In genomic region chr3:28264841-28265150, GRCm38 (mm10) we compare ENCODE assay signal across 9 mouse cellular contexts. TPM values are rescaled to one million over a fixed set of nuclear protein-coding genes. Genes with fewer than 3 reads are reported as not detected.
DNase-seq lines count a peak whose midpoint lies in the region; ATAC-seq and TF ChIP-seq lines count a peak whose summit lies in the region.
"Had no signal": no experiment of that assay in that cellular context is flagged by ENCODE, and none has a peak within 500 bp of the region (broad histone marks: within the 10 kb centered on the region; RNA-seq: fewer than 3 reads in every experiment).

No protein-coding gene starts in this region.

- peak; percentile 7; the same call in 1 of the 2 replicates for TF ChIP-seq CTCF in cerebellum, adult 2 months (IDR thresholded peaks at IDR 0.05; ENCODE audit: borderline replicate concordance, insufficient read depth, low read depth, low read length)
- TF ChIP-seq CTCF in liver, embryonic 14.5 days (IDR thresholded peaks at IDR 0.05; ENCODE audit: low read depth): no peak

- WGBS in cerebellum, adult 2 months: under 1% methylated on average over 5 of the region's 5 CpGs
- WGBS in neural tube, embryonic 11.5 days: 29% methylated on average over 5 of the region's 5 CpGs
- WGBS in liver, embryonic 14.5 days (ENCODE audit: insufficient replicate concordance): 23% methylated on average over 5 of the region's 5 CpGs

- no peaks in the 10 kb centered on the region for H3K36me3 ChIP-seq in neural tube, embryonic 11.5 days (ENCODE audit: control insufficient read depth, insufficient read depth, low read length)
- no peaks in the 10 kb centered on the region for H3K36me3 ChIP-seq in liver, embryonic 14.5 days (replicated peaks; ENCODE audit: control insufficient read depth, insufficient read depth, low read depth)

- H3K9ac ChIP-seq in neural tube, embryonic 11.5 days (ENCODE audit: low read length): peak overlapping the region; percentile 70
- no peak overlapping the region for H3K9ac ChIP-seq in liver, embryonic 14.5 days (replicated peaks)

- TF ChIP-seq EP300 in liver, embryonic 14.5 days (IDR thresholded peaks at IDR 0.05; ENCODE audit: low read depth): no peak

- H3K27me3 ChIP-seq in cerebellum, adult 2 months (ENCODE audit: control insufficient read depth, insufficient read depth, low read length): no peaks in the 10 kb centered on the region
- 0 out of 2 replicates have a peak, but pooled peaks cover 8% of the 10 kb centered on the region for H3K27me3 ChIP-seq in neural tube, embryonic 11.5 days (ENCODE audit: control insufficient read depth, insufficient read depth, low read length)
- peaks cover 6% of the 10 kb centered on the region; the same call in 1 of the 2 replicates for H3K27me3 ChIP-seq in liver, embryonic 14.5 days (ENCODE audit: control insufficient read depth, insufficient read depth, low read length)

- peak overlapping the region; percentile 95 for H3K4me2 ChIP-seq in neural tube, embryonic 11.5 days (ENCODE audit: low read depth)
- peak overlapping the region; percentile 68 for H3K4me2 ChIP-seq in liver, embryonic 14.5 days (ENCODE audit: low read depth)

- peaks cover 12% of the 10 kb centered on the region; the same call in 1 of the 2 replicates for H3K4me1 ChIP-seq in cerebellum, adult 2 months (ENCODE audit: control insufficient read depth, insufficient read depth, low read length)
- H3K4me1 ChIP-seq in neural tube, embryonic 11.5 days (ENCODE audit: control insufficient read depth, insufficient read depth, low read length): no peaks in the 10 kb centered on the region
- H3K4me1 ChIP-seq in liver, embryonic 14.5 days (replicated peaks; ENCODE audit: control insufficient read depth in 2 of 2, insufficient read depth in 2 of 2, low read length in 1 of 2): peaks cover 0 to 10% of the 10 kb centered on the region in 2 experiments; a peak in 2 of 4 replicates

- no peaks in the 10 kb centered on the region for H3K9me3 ChIP-seq in neural tube, embryonic 11.5 days (ENCODE audit: control insufficient read depth, low read length)
- no peaks in the 10 kb centered on the region for H3K9me3 ChIP-seq in liver, embryonic 14.5 days (ENCODE audit: control insufficient read depth, low read length)

- TF ChIP-seq POLR2A in cerebellum, adult 2 months (IDR thresholded peaks at IDR 0.05; ENCODE audit: borderline replicate concordance, insufficient read depth, low read length): no peak

- peak overlapping the region; percentile 91 for H3K4me3 ChIP-seq in cerebellum, adult 2 months (replicated peaks; ENCODE audit: insufficient read depth, low read depth, low read length)
- H3K4me3 ChIP-seq in neural tube, embryonic 11.5 days (ENCODE audit: low read depth, low read length): peak overlapping the region; percentile 69
- peak overlapping the region in 1 of 2 experiments; percentile 32; a peak in 2 of 4 replicates for H3K4me3 ChIP-seq in liver, embryonic 14.5 days (ENCODE audit: insufficient read depth in 1 of 2, low read depth in 2 of 2, low read length in 2 of 2)

- DNase-seq in cerebellum, adult 2 months: no peak
- DNase-seq in cerebellum, adult 11-12 months: no peak
- no peak for DNase-seq in neural tube, embryonic 11.5 days (ENCODE audit: low spot score)
- DNase-seq in neural tube, embryonic 10.5 days (ENCODE audit: extremely low spot score, low spot score): no peak
- DNase-seq in liver, embryonic 14.5 days (ENCODE audit: low read depth in 3 of 3, low spot score in 3 of 3): no peak
- peak; percentile 45 for DNase-seq in thymus, postnatal 14 days
- no peak for DNase-seq in left cerebral cortex, adult 8-10 months (ENCODE audit: low spot score in 2 of 2)
- DNase-seq in urinary bladder, adult 2 months (ENCODE audit: low spot score): no peak
- DNase-seq: kidney, adult 11 months had no signal

- no peak for ATAC-seq in neural tube, embryonic 11.5 days (ENCODE audit: insufficient read depth, low FRiP score, low TSS enrichment)
- no peak for ATAC-seq in liver, embryonic 14.5 days (ENCODE audit: insufficient read depth)

- H3K27ac ChIP-seq in cerebellum, adult 2 months (ENCODE audit: insufficient read depth, low read length): peak overlapping the region; percentile 92; the same call in 1 of the 2 replicates
- peak overlapping the region; percentile 29; the same call in 1 of the 2 replicates for H3K27ac ChIP-seq in neural tube, embryonic 11.5 days (ENCODE audit: low read depth, low read length)
- H3K27ac ChIP-seq in liver, embryonic 14.5 days: no peak overlapping the region

RNA-seq across cellular contexts. Expression of gene Tnik, which starts 1.8 kb away (rescaled TPM):
- 72.0 and 77.3 TPM in 2 replicates for polyA plus RNA-seq in cerebellum, adult 2 months (2012; rRNA removed)
- polyA plus RNA-seq in neural tube, embryonic 11.5 days (2014; fragmentation: Nextera tagmentation; extraction: Ambion mirVana): 26.0 and 26.8 TPM in 2 replicates
- 0.65 and 0.89 TPM in 2 replicates for polyA plus RNA-seq in liver, embryonic 14.5 days (2012; rRNA removed)
- polyA plus RNA-seq in liver, embryonic 14.5 days (2014; fragmentation: Nextera tagmentation; extraction: Ambion mirVana): 2.0 and 2.3 TPM in 2 replicates
- total RNA-seq in left cerebral cortex, adult 8-10 months (2022): 100 to 1,000 TPM; 186 to 199 (median 198) TPM
- polyA plus RNA-seq in urinary bladder, adult 2 months (2012; rRNA removed): 12.5 and 22.6 TPM in 2 replicates
